Mouse (Mus musculus) lung, postnatal 0 days (tissue): ENCODE measurements around the gene Bend5. TPM values are rescaled to one million over a fixed set of nuclear protein-coding genes. Genes with fewer than 3 reads are reported as not detected.

ENCODE experiments used
- ATAC-seq: fragments of 200-750 bp; cut with Nextera tagmentation; 2 replicates; pipeline ENCODE4 v1.8.0; 2017; ENCODE audit warnings: moderate library complexity
- DNase-seq: peaks from one replicate; pipeline ENCODE4 v3.0.0-alpha.2; 2016; ENCODE audit warnings: low spot score
- H3K27ac ChIP-seq: fragments of 300-500 bp; sonication (generic); 2 replicates; pipeline ENCODE4 v1.5.1; 2014; ENCODE audit warnings: antibody characterized with exemption, mild to moderate bottlenecking, low read length, mixed read lengths
- H3K27me3 ChIP-seq: fragments of 300-500 bp; sonication (generic); replicated peaks from 2 replicates; pipeline ENCODE4 v1.6.1; 2014; ENCODE audit warnings: low read length, mixed read lengths; ENCODE audit not compliant: insufficient read depth
- H3K36me3 ChIP-seq: fragments of 300-500 bp; sonication (generic); 2 replicates; pipeline ENCODE4 v1.6.1; 2014; ENCODE audit warnings: low read length, mixed read lengths; ENCODE audit not compliant: insufficient read depth
- H3K4me1 ChIP-seq: fragments of 300-500 bp; sonication (generic); 2 replicates; pipeline ENCODE4 v1.6.1; 2014; ENCODE audit warnings: antibody characterized with exemption, low read depth, low read length, mixed read lengths; ENCODE audit not compliant: insufficient read depth
- H3K4me2 ChIP-seq: fragments of 300-500 bp; sonication (generic); replicated peaks from 2 replicates; pipeline ENCODE4 v1.6.1; 2014; ENCODE audit warnings: low read depth, mild to moderate bottlenecking, low read length, moderate library complexity, mixed read lengths
- H3K4me3 ChIP-seq: fragments of 300-500 bp; sonication (generic); 2 replicates; pipeline ENCODE4 v1.5.1; 2014; ENCODE audit warnings: low read depth, low read length
- H3K9ac ChIP-seq: fragments of 300-500 bp; sonication (generic); replicated peaks from 2 replicates; pipeline ENCODE4 v1.6.1; 2014; ENCODE audit warnings: low read depth, mild to moderate bottlenecking
- H3K9me3 ChIP-seq: fragments of 300-500 bp; sonication (generic); 2 replicates; pipeline ENCODE4 v1.6.1; 2016; ENCODE audit warnings: low read length, mixed read lengths
- CTCF ChIP-seq: IDR thresholded peaks from 2 replicates; pipeline ENCODE4 v1.5.1; 2016; ENCODE audit warnings: antibody characterized with exemption, mild to moderate bottlenecking
- EP300 ChIP-seq: IDR thresholded peaks from 2 replicates; pipeline ENCODE4 v1.6.1; 2016; ENCODE audit warnings: antibody characterized with exemption, mild to moderate bottlenecking, control low read depth
- WGBS: fragments of 180-500 bp; shearing (Covaris S2); extraction: QIAGEN DNeasy Blood & Tissue Kit; methylation state at CpG from one replicate; pipeline ENCODE4 v1.1.7; 2014; 5-methylcytosine and 5-hydroxymethylcytosine counted together
- polyA plus RNA-seq: library from polyadenylated mRNA; unstranded; fragments of >200 nt; fragmentation: Nextera tagmentation; extraction: Ambion mirVana; gene quantifications from 2 replicates; pipeline ENCODE4 v1.2.1, GENCODE M21; 2015

Gene Bend5
- polyA plus RNA-seq, 1 experiment from 2014 or later, result 13.3 TPM

- peak; percentile 68 for DNase-seq
- no peaks in the 10 kb centered on the region for H3K27me3 ChIP-seq
- 55% methylated on average over 1 of the region's 1 CpGs for WGBS
Observed at GRCm38 (mm10) chr4:111473014-111473413, 58.2 kb downstream of the Bend5 start.

DNA sequence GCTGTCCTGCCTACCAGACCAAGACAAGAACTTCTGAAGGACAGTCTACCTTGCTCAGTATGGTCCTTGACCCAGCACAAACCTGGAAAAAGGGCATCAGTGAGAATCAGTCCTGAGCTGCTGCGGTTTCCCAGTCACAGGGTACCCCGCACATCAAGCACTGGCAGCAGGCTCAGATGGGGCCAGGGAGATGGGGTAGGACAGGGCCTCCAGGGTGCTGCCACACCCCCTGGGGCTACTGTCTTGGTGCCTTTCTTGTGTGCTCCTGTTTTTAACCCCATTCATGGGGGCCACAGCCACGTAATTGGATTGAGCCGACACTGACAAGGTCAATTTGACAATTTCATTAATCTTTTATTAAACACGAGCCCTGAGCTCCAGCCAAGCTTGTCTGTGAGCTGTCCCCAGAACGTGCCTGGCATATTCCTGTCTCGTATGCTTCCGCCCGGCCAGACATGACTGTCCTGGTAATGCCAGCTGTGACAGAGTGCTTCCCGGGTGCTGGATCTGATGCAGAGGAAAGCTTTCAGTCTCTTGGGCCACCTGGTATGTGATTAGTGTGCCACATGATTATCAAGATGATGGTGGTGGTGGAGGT is 60.7 kb downstream of the Bend5 start:
- WGBS, result 68% methylated on average over 10 of the region's 10 CpGs
- Histone ChIP-seq H3K27ac (no peak overlapping the region), H3K27me3 (no peaks in the 10 kb centered on the region), H3K4me2 (no peak overlapping the region), H3K9ac (no peak overlapping the region), H3K4me3 (no peak overlapping the region), H3K4me1 (no peaks in the 10 kb centered on the region), H3K36me3 (no peaks in the 10 kb centered on the region), H3K9me3 (no peaks in the 10 kb centered on the region)
- ATAC-seq (no peak), DNase-seq (no peak)
- TF ChIP-seq CTCF (no peak), EP300 (no peak)

More at GRCm38 (mm10) chr4:111473014-111473413, 58.2 kb downstream of the Bend5 start:
- ATAC-seq, result peak; percentile 79
- TF ChIP-seq CTCF (no peak), EP300 (no peak)
- no peaks in the 10 kb centered on the region for H3K4me1 ChIP-seq
- H3K27ac ChIP-seq, result no peak overlapping the region
- no peak overlapping the region for H3K4me2 ChIP-seq
- no peak overlapping the region for H3K9ac ChIP-seq
- no peaks in the 10 kb centered on the region for H3K36me3 ChIP-seq
- no peak overlapping the region for H3K4me3 ChIP-seq
- no peaks in the 10 kb centered on the region for H3K9me3 ChIP-seq

DNA sequence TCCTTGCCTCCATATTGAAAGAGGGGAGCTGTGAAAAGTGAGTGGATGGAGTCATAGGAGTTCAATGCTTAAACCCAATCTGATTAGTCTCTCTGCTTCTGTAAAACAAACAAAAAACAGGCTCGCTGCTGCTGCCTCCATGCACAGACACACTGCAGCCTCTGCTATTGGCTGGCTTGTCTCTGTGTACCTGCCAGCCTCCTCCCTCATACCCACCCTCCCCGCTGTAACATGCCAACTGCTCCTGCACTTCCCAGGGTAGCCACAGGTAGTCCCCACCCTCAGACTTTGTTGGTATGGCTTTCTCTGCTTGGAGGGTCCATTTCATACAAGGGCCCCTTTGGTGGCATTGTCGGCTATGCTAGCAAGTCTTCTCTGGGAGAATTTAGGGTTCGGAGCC is 62.7 kb downstream of the Bend5 start:
- TF ChIP-seq CTCF (peak; percentile 12; the same call in 1 of the 2 replicates), EP300 (no peak)
- H3K4me2 ChIP-seq, result no peak overlapping the region
- 50% methylated on average over 4 of the region's 4 CpGs for WGBS
- H3K4me1 ChIP-seq, result no peaks in the 10 kb centered on the region
- no peaks in the 10 kb centered on the region for H3K27me3 ChIP-seq
- no peaks in the 10 kb centered on the region for H3K9me3 ChIP-seq
- ATAC-seq, result no peak
- no peak for DNase-seq
- no peak overlapping the region for H3K27ac ChIP-seq
- no peak overlapping the region for H3K4me3 ChIP-seq
- H3K9ac ChIP-seq, result no peak overlapping the region
- no peaks in the 10 kb centered on the region for H3K36me3 ChIP-seq

GRCm38 (mm10) chr4:111483499-111483898 is 68.7 kb downstream of the Bend5 start:
- ATAC-seq, result no peak
- no peaks in the 10 kb centered on the region for H3K4me1 ChIP-seq
- no peaks in the 10 kb centered on the region for H3K27me3 ChIP-seq
- no peak overlapping the region for H3K4me3 ChIP-seq
- H3K36me3 ChIP-seq, result no peaks in the 10 kb centered on the region
- TF ChIP-seq CTCF (no peak), EP300 (no peak)
- DNase-seq, result no peak
- no peak overlapping the region for H3K4me2 ChIP-seq
- 75% methylated on average over 5 of the region's 5 CpGs for WGBS
- no peaks in the 10 kb centered on the region for H3K9me3 ChIP-seq
- no peak overlapping the region for H3K9ac ChIP-seq
- H3K27ac ChIP-seq, result no peak overlapping the region

DNA sequence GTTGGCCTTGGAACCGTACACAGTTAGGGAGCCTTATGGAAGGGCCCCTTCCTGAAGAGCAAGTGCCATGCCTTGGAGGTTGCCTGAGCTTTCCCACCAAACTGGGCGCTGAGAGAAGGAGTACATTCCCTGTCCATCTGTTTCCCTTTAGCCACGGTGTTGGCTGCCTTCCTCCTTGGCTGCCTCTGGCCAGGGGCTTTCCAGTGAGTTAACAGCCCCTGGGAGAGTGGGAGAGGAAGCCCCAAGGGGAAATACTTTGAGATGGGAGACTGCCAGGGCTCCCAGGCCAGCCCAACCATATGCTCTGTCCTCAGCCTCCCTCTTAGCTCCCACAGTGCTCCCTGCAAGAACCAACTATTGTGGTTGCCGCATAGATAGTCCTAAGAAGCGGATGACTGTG is 70.4 kb downstream of the Bend5 start:
- ATAC-seq (peak; percentile 47; the same call in 1 of the 2 replicates), DNase-seq (no peak)
- Histone ChIP-seq H3K27ac (no peak overlapping the region), H3K9ac (no peak overlapping the region), H3K4me1 (no peaks in the 10 kb centered on the region), H3K4me3 (no peak overlapping the region), H3K9me3 (no peaks in the 10 kb centered on the region), H3K4me2 (no peak overlapping the region), H3K36me3 (no peaks in the 10 kb centered on the region), H3K27me3 (no peaks in the 10 kb centered on the region)
- 46% methylated on average over 5 of the region's 5 CpGs for WGBS
- no peak for TF ChIP-seq EP300
- TF ChIP-seq CTCF, result no peak

DNA sequence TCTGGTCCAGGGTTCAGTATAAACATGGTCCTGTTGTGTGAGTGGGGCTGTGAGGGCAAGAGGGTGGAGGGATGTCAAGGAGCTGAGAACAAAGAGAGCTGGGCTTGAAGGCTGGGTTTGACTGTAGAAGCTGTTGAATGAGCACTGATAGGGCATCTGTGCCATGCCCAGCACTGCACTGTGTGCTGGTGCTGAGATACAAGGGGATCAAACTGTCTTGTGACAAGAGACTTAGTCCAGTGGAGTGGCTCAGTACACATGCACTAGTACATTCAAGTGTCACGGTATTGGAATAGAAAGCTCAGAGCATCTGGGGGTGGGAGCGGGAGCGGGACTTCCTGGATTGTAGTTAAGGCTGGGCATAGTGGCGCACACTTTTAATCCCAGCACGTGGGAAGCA is 71.4 kb downstream of the Bend5 start:
- no peak for ATAC-seq
- DNase-seq, result no peak
- WGBS, result 57% methylated on average over 5 of the region's 5 CpGs
- no peaks in the 10 kb centered on the region for H3K27me3 ChIP-seq
- H3K4me3 ChIP-seq, result no peak overlapping the region
- no peak overlapping the region for H3K27ac ChIP-seq
- H3K9me3 ChIP-seq, result no peaks in the 10 kb centered on the region
- no peak overlapping the region for H3K4me2 ChIP-seq
- no peaks in the 10 kb centered on the region for H3K4me1 ChIP-seq
- no peak overlapping the region for H3K9ac ChIP-seq
- H3K36me3 ChIP-seq, result no peaks in the 10 kb centered on the region
- TF ChIP-seq EP300 (no peak), CTCF (no peak)
